Mouse (Mus musculus) natural killer cell, adult 2 months (primary cell): ENCODE data around the gene Mad2l1.

Experiments
- DNase-seq, 2 experiments: peaks; one replicate each; pipeline ENCODE4 v3.0.0; 2022; ENCODE audit warnings: low spot score in 2 of 2

Gene Mad2l1

DNA sequence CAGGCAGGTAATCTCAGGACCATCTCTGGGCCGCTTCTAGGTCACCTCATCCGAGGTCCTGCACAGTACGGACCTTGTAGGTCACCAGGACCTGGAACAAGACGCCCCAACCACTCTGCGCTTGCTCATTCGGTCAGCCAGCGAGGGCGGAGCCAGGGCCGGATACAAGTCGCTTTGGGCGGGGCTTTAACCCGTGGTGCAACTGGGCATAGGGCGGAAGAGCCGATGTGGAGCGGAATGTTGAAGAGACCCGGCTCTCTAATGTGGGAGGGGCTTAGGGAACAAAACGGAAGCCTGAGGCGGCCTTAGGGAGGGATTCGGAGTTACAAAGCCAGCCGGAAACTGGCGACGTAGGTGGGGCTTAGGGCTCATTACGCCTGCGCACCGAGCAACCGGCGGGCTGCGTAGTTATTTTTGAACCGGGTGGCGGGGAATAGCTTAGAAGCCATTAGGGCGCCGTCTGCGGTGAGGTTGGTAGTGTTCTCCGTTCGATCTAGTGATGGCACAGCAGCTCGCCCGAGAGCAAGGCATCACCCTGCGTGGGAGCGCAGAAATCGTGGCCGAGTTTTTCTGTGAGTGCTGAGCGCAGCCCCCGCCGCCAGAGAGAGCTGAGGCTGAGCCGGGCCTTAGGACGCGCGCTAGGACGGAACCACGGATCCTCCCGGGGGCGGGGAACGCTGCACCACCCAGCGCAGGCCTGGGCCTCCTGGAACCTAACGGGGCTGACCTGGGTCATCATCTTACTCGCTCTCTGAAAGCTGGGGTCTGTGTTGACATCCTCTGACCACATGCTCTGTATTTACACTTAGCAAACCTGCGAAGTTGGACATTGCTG lies at the start of gene Mad2l1:
Gene Mad2l1 (plus strand): TSS at position 363 of the 835 bp plus-strand sequence.
- DNase-seq: peak; percentile 97

DNA sequence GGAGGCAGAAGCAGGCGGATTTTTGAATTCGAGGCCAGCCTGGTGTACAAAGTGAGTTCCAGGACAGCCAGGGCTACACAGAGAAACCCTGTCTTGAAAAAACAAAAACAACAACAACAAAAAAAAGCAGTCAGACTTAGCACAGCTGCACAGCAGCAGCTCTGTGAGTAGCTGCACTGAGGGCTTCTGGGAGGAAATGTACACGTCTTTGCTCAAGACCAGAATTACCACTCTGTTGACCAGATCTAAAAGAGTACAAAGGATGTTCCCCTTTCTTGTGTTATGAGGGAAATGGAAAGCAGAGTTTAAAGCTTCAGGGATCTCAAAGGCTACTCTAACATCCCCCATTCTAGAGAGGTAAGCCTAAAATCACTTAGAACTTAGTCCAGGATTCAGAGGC lies 41.5 kb upstream of the Mad2l1 start:
- no peak for DNase-seq

DNA sequence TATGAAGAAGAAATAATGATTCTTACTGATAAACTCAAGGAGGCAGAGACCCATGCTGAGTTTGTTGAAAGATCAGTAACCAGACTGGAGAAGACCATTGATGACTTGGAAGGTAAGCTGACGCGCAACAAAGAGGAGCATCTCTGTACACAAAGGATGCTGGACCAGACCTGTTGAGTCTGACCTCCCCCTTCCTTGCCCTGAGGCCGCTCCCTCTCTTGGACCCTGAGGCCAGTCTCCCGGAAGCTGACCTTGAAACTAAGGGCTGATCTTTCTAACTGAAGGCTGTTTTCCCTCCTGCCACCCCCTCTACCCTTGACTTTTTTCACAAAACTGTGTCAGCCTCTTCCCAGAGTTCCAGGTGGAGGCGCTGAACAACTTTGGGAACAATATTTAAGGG lies 18.8 kb upstream of the Mad2l1 start:
- DNase-seq: no peak

DNA sequence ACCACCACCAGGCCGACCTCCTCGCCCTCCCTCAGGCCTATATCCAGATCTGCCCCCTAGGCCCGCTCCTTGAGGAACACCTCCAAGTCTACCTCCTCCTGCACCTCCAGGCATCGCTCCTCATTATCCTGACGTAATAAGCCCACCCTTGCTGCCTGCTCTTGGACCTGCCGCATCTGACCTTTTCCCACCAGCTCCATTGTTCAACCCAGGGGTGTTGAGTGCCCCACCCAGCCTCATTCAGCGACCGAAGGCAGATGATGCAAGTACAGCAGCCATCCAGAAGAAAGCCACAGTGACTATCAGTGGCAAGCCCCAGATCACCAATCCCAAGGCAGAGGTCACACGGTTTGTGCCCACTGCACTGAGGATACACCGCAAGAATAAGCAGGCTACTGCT lies 6.8 kb upstream of the Mad2l1 start:
- DNase-seq: no peak

DNA sequence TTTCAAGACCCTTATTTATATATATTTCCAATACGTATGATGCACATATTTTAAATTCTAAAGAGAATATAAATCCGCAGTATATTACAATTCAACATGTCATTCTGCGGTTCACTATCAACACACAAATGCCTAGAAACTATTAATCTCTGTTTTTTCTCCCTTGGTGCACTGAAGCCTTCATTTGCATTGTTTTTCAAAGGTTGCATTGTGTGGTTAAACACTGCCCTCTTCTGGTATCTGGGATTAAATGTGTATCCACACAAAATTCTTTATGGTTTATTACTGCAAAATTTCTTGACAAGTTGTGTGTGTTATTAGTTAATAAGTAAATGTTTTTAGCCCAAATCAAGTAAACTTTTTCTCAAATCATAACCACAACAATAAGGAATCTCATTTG lies 1.9 kb upstream of the Mad2l1 start:
- peak; percentile 24 to 30 for DNase-seq

DNA sequence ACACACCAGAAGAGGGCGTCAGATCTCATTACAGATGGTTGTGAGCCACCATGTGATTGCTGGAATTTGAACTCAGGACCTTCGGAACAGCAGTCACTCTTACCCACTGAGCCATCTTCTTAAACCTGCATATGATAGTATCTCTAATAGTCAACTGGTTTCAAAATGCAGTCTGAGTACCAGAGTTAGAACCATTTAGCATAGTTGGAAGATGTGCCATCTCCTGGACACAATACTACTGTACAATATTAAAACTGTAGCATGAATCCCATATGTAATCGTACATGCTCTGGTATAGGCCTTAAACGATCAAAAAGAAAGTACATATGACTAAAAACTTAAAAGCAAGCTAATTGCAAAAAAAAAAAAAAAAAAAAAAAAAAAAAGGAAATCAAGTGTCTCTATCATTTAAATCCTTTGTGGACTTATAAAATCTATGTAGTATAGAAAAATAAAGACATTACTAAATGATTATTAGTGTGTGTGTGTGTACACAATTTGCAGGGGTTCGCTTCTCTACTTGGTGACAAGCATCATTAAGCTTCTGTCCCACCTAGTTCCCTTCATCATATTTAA lies 736 bp upstream of the Mad2l1 start:
- no peak for DNase-seq

DNA sequence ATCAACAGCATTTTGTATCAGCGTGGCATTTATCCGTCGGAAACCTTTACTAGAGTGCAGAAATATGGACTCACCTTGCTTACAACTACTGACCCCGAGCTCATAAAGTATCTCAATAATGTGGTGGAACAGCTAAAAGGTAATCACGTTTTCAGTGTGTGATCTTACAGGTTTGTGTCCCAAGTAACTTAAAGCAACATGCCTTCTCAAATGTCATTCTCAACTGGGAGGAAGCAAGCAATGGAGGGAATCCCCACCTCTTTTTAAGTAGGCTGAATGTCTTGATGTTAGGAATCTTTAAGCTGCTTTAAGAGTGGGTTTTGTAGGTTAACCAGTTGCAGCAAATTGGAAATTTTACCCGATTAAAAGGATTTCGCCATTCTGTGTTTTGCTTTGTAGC lies 776 bp downstream of the Mad2l1 start:
- DNase-seq: no peak

DNA sequence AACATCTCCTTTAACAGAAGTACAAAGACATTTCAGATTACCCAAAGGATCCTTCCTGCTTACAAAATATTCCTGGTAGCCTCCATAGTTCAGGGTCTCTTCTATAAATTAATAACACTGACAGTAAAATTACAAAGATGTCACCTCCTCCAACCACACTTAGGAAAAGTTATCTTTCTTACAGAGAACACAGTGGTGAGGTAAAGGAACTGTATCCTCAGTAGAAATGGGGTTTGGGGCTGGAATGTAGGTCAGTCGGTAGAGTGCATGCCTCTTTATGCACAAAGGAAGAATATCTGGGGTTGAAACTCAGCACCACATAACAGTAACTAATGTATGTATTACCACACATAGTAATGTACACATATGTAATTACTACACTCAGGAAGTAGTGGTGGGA lies 24.8 kb downstream of the Mad2l1 start, which contains the start of gene Vmn1r32:
Gene Vmn1r32 (minus strand): TSS at position 101 of the 400 bp plus-strand sequence.
- no peak for DNase-seq

DNA sequence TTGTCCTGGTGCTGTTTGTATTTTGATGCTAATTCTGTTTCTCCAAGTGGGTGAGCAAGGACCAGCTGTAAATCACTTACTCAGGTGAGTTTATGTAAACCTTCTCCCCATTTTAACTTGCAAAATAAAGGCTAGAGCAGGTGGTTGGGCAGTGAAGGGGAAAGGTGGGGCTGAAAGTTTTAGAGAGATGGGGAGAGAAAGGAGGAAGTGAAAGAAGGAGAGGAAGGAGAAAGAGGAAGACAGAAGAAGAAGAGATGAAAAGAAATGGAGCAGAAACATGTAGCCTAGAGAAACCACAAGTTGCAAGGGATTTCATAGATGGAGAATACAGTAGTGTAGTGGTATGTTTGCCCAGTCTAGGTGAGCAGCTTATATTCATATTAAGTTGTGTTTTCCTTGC lies 60.6 kb downstream of the Mad2l1 start:
- peak in 1 of 2 experiments; percentile 10 for DNase-seq
